Mouse (Mus musculus): ENCODE measurements around the gene Neurog3. TPM values are rescaled to one million over a fixed set of nuclear protein-coding genes. Genes with fewer than 3 reads are reported as not detected.

Gene Neurog3
- polyA plus RNA-seq, 1 experiment: 0.18 TPM

- Histone ChIP-seq H3K4me1 (ENCODE audit: control insufficient read depth, insufficient read depth, low read length) (no peaks in the 10 kb centered on the region), H3K27me3 (ENCODE audit: control insufficient read depth, insufficient read depth, low read length) (no peaks in the 10 kb centered on the region), H3K27ac (ENCODE audit: insufficient read depth, low read length) (no peak overlapping the region), H3K4me3 (replicated peaks; ENCODE audit: insufficient read depth, low read depth, low read length) (no peak overlapping the region)
- WGBS: 45% methylated on average over 15 of the region's 15 CpGs
- TF ChIP-seq POLR2A (IDR thresholded peaks at IDR 0.05; ENCODE audit: borderline replicate concordance, insufficient read depth, low read length) (no peak), CTCF (IDR thresholded peaks at IDR 0.05; ENCODE audit: borderline replicate concordance, insufficient read depth, low read depth, low read length) (no peak)
- DNase-seq: no peak
Observed at GRCm38 (mm10) chr10:62174533-62175313, 41.8 kb downstream of the Neurog3 start.

DNA sequence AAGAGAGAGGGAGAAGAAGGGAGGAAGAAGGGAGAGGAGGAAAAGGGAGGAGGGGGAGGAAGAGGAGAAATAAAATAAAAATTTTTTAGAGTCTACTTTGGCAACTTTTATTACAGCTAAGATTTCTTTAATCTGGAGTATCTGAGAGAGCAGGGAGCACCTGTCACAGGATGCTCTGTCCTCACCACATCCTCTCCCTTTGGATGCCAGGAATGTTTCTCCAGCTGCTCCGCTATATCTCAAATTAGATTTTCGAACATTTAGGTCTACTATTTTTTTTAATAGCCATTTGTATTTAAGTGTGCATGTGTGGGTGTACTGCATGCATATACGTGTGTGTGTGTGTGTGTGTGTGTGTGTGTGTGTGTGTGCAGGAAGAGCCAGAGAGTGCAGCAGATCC, 47.1 kb downstream of the Neurog3 start:
- no peak for DNase-seq
- WGBS: 95% methylated on average over 3 of the region's 3 CpGs
- no peak overlapping the region for H3K4me3 ChIP-seq (replicated peaks; ENCODE audit: insufficient read depth, low read depth, low read length)
- peaks cover 9% of the 10 kb centered on the region for H3K4me1 ChIP-seq (ENCODE audit: control insufficient read depth, insufficient read depth, low read length)
- no peak for TF ChIP-seq CTCF (IDR thresholded peaks at IDR 0.05; ENCODE audit: borderline replicate concordance, insufficient read depth, low read depth, low read length)
- no peak for TF ChIP-seq POLR2A (IDR thresholded peaks at IDR 0.05; ENCODE audit: borderline replicate concordance, insufficient read depth, low read length)
- no peak overlapping the region for H3K27ac ChIP-seq (ENCODE audit: insufficient read depth, low read length)
- H3K27me3 ChIP-seq (ENCODE audit: control insufficient read depth, insufficient read depth, low read length): no peaks in the 10 kb centered on the region

DNA sequence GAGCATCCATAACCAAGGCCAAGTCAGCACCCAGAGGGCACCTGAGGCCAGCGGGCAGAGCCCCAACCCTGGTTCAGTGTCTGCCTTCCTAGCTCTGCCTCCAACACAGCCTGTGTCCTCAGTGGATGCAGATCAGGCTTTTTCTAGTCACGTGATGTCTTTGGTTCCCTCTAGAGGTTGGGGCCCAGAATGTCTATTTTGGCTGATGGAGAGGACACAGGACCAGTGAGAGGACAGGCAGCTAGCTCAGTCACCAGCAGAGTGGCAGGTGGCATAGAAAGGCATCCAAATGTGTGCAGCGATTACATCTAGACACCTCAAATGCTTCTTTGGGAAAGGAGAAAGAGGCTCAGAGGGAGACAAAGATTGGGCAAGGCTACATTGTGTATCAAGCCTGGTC, 48.8 kb downstream of the Neurog3 start:
- no peak overlapping the region for H3K4me3 ChIP-seq (replicated peaks; ENCODE audit: insufficient read depth, low read depth, low read length)
- peak; percentile 60 to 79 for DNase-seq
- H3K27me3 ChIP-seq (ENCODE audit: control insufficient read depth, insufficient read depth, low read length): no peaks in the 10 kb centered on the region
- 8% methylated on average over 3 of the region's 3 CpGs for WGBS
- TF ChIP-seq POLR2A (IDR thresholded peaks at IDR 0.05; ENCODE audit: borderline replicate concordance, insufficient read depth, low read length) (peak; percentile 38; the same call in 1 of the 2 replicates), CTCF (IDR thresholded peaks at IDR 0.05; ENCODE audit: borderline replicate concordance, insufficient read depth, low read depth, low read length) (peak; percentile 30; the same call in 1 of the 2 replicates)
- H3K4me1 ChIP-seq (ENCODE audit: control insufficient read depth, insufficient read depth, low read length): peaks cover 9% of the 10 kb centered on the region
- peak overlapping the region; percentile 77 for H3K27ac ChIP-seq (ENCODE audit: insufficient read depth, low read length)

DNA sequence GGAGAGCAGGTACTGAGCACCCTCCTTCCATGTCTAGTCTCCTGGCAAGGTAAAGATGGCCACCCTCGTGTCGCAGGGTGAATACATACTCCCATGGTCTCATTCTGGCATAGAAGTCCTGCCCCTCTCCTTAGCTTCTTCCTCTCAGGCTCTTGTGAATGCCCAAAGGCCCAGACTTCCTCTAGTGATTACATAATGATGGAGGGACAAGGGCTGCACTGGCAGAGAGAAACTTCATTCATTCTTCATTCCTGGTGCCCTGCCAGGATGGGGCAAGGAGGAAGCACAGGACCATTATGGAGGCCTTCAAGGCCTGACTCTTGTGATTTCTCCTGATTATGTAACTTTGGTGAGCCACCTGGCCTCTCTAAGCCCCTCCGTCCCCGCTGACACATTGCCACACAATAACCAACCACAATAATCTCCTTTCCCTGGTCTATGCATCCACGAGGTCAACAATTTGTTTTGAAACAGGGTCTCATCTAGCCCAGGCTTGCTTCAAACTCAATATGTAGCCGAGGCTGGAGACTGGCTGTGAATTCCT, 49.7 kb downstream of the Neurog3 start:
- WGBS: 65% methylated on average over 6 of the region's 6 CpGs
- peaks cover 9% of the 10 kb centered on the region for H3K4me1 ChIP-seq (ENCODE audit: control insufficient read depth, insufficient read depth, low read length)
- H3K27me3 ChIP-seq (ENCODE audit: control insufficient read depth, insufficient read depth, low read length): no peaks in the 10 kb centered on the region
- DNase-seq: peak in 1 of 2 experiments; percentile 33
- TF ChIP-seq CTCF (IDR thresholded peaks at IDR 0.05; ENCODE audit: borderline replicate concordance, insufficient read depth, low read depth, low read length) (no peak), POLR2A (IDR thresholded peaks at IDR 0.05; ENCODE audit: borderline replicate concordance, insufficient read depth, low read length) (no peak)
- peak overlapping the region; percentile 77 for H3K27ac ChIP-seq (ENCODE audit: insufficient read depth, low read length)
- no peak overlapping the region for H3K4me3 ChIP-seq (replicated peaks; ENCODE audit: insufficient read depth, low read depth, low read length)

GRCm38 (mm10) chr10:62183053-62183452, 50.2 kb downstream of the Neurog3 start:
- TF ChIP-seq CTCF (IDR thresholded peaks at IDR 0.05; ENCODE audit: borderline replicate concordance, insufficient read depth, low read depth, low read length): peak; percentile 100
- TF ChIP-seq POLR2A (IDR thresholded peaks at IDR 0.05; ENCODE audit: borderline replicate concordance, insufficient read depth, low read length): no peak
- no peaks in the 10 kb centered on the region for H3K27me3 ChIP-seq (ENCODE audit: control insufficient read depth, insufficient read depth, low read length)
- no peak overlapping the region for H3K27ac ChIP-seq (ENCODE audit: insufficient read depth, low read length)
- no peak overlapping the region for H3K4me3 ChIP-seq (replicated peaks; ENCODE audit: insufficient read depth, low read depth, low read length)
- WGBS: under 1% methylated on average over 10 of the region's 10 CpGs
- DNase-seq: peak; percentile 93 to 98
- peaks cover 13% of the 10 kb centered on the region for H3K4me1 ChIP-seq (ENCODE audit: control insufficient read depth, insufficient read depth, low read length)

Other genes with a start within 250 kb of the Neurog3 start
- 1.8 and 2.7 TPM in 2 replicates for gene Col13a1, start 154.0 kb upstream of the Neurog3 start, polyA plus RNA-seq (2012; rRNA removed)
- 71.8 and 74.2 TPM in 2 replicates for gene Fam241b, start 10.8 kb downstream of the Neurog3 start, polyA plus RNA-seq (2012; rRNA removed)
- 51.2 and 55.0 TPM in 2 replicates for gene Tspan15, start 98.2 kb downstream of the Neurog3 start, polyA plus RNA-seq (2012; rRNA removed)
- gene Tacr2, start 119.3 kb downstream of the Neurog3 start, polyA plus RNA-seq (2012; rRNA removed): 0.07 TPM in 1 of 2 replicates, not detected in the other
- 206 and 213 TPM in 2 replicates for gene Hk1, start 246.8 kb downstream of the Neurog3 start, polyA plus RNA-seq (2012; rRNA removed)